8 mouse cellular contexts compared by ENCODE assay signal in the genomic region with DNA sequence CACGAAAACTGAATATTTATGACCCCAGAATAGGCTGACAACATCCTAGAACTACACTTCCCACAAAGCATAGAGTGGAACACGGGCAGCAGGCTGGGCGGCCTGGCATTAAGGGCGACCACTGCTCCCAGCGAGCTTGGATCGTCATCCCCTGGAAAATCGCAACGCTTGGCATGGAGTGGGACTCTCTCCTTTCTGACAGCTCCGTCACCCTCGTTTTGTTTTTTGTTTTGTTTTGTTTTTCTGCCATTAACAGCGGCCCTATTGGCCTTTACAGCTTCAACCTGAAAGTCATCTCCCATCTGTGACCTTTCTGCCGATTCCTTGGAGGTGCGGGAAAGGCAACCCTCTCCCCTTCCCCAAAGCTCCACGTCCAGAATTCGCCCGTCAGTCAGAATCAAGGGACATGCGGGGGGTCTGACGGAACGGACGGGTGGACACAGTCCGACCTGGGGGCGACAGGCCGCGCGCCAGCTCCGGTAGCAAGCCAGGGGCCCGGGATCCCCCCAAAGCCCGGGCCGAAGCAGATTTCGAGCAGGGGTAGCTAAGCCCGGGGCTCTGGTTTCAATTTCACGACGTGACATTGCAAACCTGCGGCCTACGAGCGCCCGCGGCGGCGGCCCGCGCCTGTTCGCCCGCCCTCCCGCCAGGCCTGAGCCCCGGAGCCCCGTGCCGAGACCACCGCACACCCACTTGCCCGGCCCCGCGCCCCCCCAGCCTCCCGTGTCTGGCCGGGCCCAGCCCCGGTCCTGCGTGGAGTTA. TPM values are rescaled to one million over a fixed set of nuclear protein-coding genes. Genes with fewer than 3 reads are reported as not detected.
A peak's percentile ranks its signal among the peaks of the same experiment; 100 is the strongest.
DNase-seq lines count a peak whose midpoint lies in the region; ATAC-seq lines count a peak whose summit lies in the region.

No protein-coding gene starts in this region.

- no peaks in the 10 kb centered on the region for H3K9me3 ChIP-seq in heart, embryonic 15.5 days (replicated peaks)
- H3K9me3 ChIP-seq in liver, embryonic 15.5 days (replicated peaks) = no peaks in the 10 kb centered on the region
- no peaks in the 10 kb centered on the region for H3K9me3 ChIP-seq in neural tube, embryonic 14.5 days (ENCODE audit: control insufficient read depth, low read length)

- H3K9ac ChIP-seq in heart, embryonic 15.5 days = peak overlapping the region; percentile 99
- H3K9ac ChIP-seq in liver, embryonic 15.5 days = peak overlapping the region; percentile 96
- peak overlapping the region; percentile 97 for H3K9ac ChIP-seq in neural tube, embryonic 14.5 days (replicated peaks; ENCODE audit: low read depth, low read length)

- whole genome bisulfite sequencing in heart, embryonic 15.5 days = under 1% methylated on average over 54 of the region's 56 CpGs
- WGBS in liver, embryonic 15.5 days (ENCODE audit: insufficient replicate concordance) = under 1% methylated on average over 55 of the region's 56 CpGs
- under 1% methylated on average over 49 of the region's 56 CpGs for WGBS in neural tube, embryonic 14.5 days

- peak overlapping the region; percentile 97 for H3K4me3 ChIP-seq in heart, embryonic 15.5 days
- peak overlapping the region; percentile 96 for H3K4me3 ChIP-seq in liver, embryonic 15.5 days (replicated peaks)
- H3K4me3 ChIP-seq in neural tube, embryonic 14.5 days (ENCODE audit: low read depth, low read length) = peak overlapping the region; percentile 71

- H3K4me2 ChIP-seq in heart, embryonic 15.5 days = peak overlapping the region; percentile 81
- H3K4me2 ChIP-seq in liver, embryonic 15.5 days = peak overlapping the region; percentile 94
- peak overlapping the region; percentile 42 for H3K4me2 ChIP-seq in neural tube, embryonic 14.5 days (ENCODE audit: low read depth, low read length)

- peak; percentile 20; the same call in 1 of the 2 replicates for ATAC-seq in erythroid progenitor cell, adult 5-6 weeks (replicated peaks; ENCODE audit: low FRiP score, poor library complexity, severe bottlenecking)
- peak; percentile 48 for ATAC-seq in heart, embryonic 15.5 days (replicated peaks; ENCODE audit: insufficient number of reproducible peaks, insufficient read depth, low FRiP score, low read depth)
- peak; percentile 61 for ATAC-seq in liver, embryonic 15.5 days (ENCODE audit: insufficient read depth)
- peak; percentile 68 for ATAC-seq in neural tube, embryonic 14.5 days (ENCODE audit: low read depth)

- DNase-seq in CD4-positive helper T cell, adult 2 months (ENCODE audit: low read depth, low spot score) = peak; percentile 71
- DNase-seq in brain, adult 2 months (ENCODE audit: low read depth, low spot score) = peak; percentile 78
- peak; percentile 73 for DNase-seq in kidney, postnatal 14 days
- peak; percentile 77 for DNase-seq in testis, postnatal 10 days (ENCODE audit: low spot score)

- peaks cover 15% of the 10 kb centered on the region for H3K4me1 ChIP-seq in heart, embryonic 15.5 days (replicated peaks)
- peaks cover 47% of the 10 kb centered on the region for H3K4me1 ChIP-seq in liver, embryonic 15.5 days (replicated peaks)
- peaks cover 6% of the 10 kb centered on the region; the same call in 1 of the 2 replicates for H3K4me1 ChIP-seq in neural tube, embryonic 14.5 days (ENCODE audit: control insufficient read depth, insufficient read depth, low read length)

- peak overlapping the region; percentile 99 for H3K27ac ChIP-seq in heart, embryonic 15.5 days
- H3K27ac ChIP-seq in liver, embryonic 15.5 days (replicated peaks) = peak overlapping the region; percentile 92
- H3K27ac ChIP-seq in neural tube, embryonic 14.5 days (ENCODE audit: low read depth, low read length) = peak overlapping the region; percentile 98

- no peaks in the 10 kb centered on the region for H3K27me3 ChIP-seq in heart, embryonic 15.5 days
- H3K27me3 ChIP-seq in liver, embryonic 15.5 days = no peaks in the 10 kb centered on the region
- H3K27me3 ChIP-seq in neural tube, embryonic 14.5 days (ENCODE audit: control insufficient read depth, insufficient read depth, low read length) = no peaks in the 10 kb centered on the region

- no peaks in the 10 kb centered on the region for H3K36me3 ChIP-seq in heart, embryonic 15.5 days
- H3K36me3 ChIP-seq in liver, embryonic 15.5 days (replicated peaks) = no peaks in the 10 kb centered on the region
- no peaks in the 10 kb centered on the region for H3K36me3 ChIP-seq in neural tube, embryonic 14.5 days (ENCODE audit: control insufficient read depth, insufficient read depth, low read length)

RNA-seq across cellular contexts. Expression of gene Ecpas, which starts 1.3 kb away (rescaled TPM):
- 53.0 and 54.1 TPM in 2 replicates for total RNA-seq in erythroid progenitor cell, adult 5-6 weeks (2015; ENCODE audit: low replicate concordance)
- total RNA-seq in erythroid progenitor cell, adult 5-6 weeks (2017; ENCODE audit: low replicate concordance) = 34.0 and 34.1 TPM in 2 replicates
- 24.8 and 29.1 TPM in 2 replicates for polyA plus RNA-seq in heart, embryonic 15.5 days (2015; fragmentation: Nextera tagmentation; extraction: Ambion mirVana)
- 14.3 and 14.7 TPM in 2 replicates for polyA plus RNA-seq in liver, embryonic 15.5 days (2015; fragmentation: Nextera tagmentation; extraction: Ambion mirVana)
- polyA plus RNA-seq in neural tube, embryonic 14.5 days (2014; fragmentation: Nextera tagmentation; extraction: Ambion mirVana) = 55.7 and 58.6 TPM in 2 replicates

RNA-seq across cellular contexts. Expression of gene Zkscan16, which starts 32.2 kb away (rescaled TPM):
- total RNA-seq in erythroid progenitor cell, adult 5-6 weeks (2015; ENCODE audit: low replicate concordance) = not detected in 2 replicates
- not detected in 2 replicates for total RNA-seq in erythroid progenitor cell, adult 5-6 weeks (2017; ENCODE audit: low replicate concordance)
- polyA plus RNA-seq in heart, embryonic 15.5 days (2015; fragmentation: Nextera tagmentation; extraction: Ambion mirVana) = 0.05 and 0.08 TPM in 2 replicates
- polyA plus RNA-seq in liver, embryonic 15.5 days (2015; fragmentation: Nextera tagmentation; extraction: Ambion mirVana) = 0.02 and 0.05 TPM in 2 replicates
- 2.5 and 2.6 TPM in 2 replicates for polyA plus RNA-seq in neural tube, embryonic 14.5 days (2014; fragmentation: Nextera tagmentation; extraction: Ambion mirVana)

Comparison
In these comparisons a context has a peak if more than half of its experiments do, and no peak if none do; other contexts are left out.
1. Peak in every context shown above with its lines: DNase-seq, ATAC-seq, H3K4me3 ChIP-seq and H3K27ac ChIP-seq.
2. H3K4me2 ChIP-seq: peak in every context shown above with its lines; median percentile 94 in liver, embryonic 15.5 days; 81 in heart, embryonic 15.5 days; 42 in neural tube, embryonic 14.5 days.